Mouse (Mus musculus) MEL (cell line): Measurements from ENCODE around the gene Gpsm3.

Experiments
- CTCF ChIP-seq, 3 experiments: IDR thresholded peaks in 2 of 3; conservative IDR thresholded peaks in 1 of 3; 2 replicates each; pipeline ENCODE4 v1.5.1; 2011 to 2012; ENCODE audit warnings: low read length in 3 of 3, low read depth in 2 of 3, mild to moderate bottlenecking in 2 of 3, improper control_type of control experiment in 1 of 3, inconsistent platforms in 1 of 3, mixed read lengths in 1 of 3, moderate library complexity in 1 of 3; ENCODE audit not compliant: control insufficient read depth in 1 of 3, insufficient read depth in 1 of 3, poor library complexity in 1 of 3, severe bottlenecking in 1 of 3
- EP300 ChIP-seq, 2 experiments: IDR thresholded peaks; 2 replicates each; pipeline ENCODE4 v1.6.1; 2011; ENCODE audit warnings: improper control_type of control experiment in 2 of 2, low read length in 2 of 2, low read depth in 1 of 2, mild to moderate bottlenecking in 1 of 2
- GATA1 ChIP-seq: IDR thresholded peaks from 2 replicates; pipeline ENCODE4 v1.6.1; 2011; ENCODE audit warnings: low read depth, low read length, improper control_type of control experiment
- HCFC1 ChIP-seq: IDR thresholded peaks from 2 replicates; pipeline ENCODE4 v1.6.1; 2012; ENCODE audit warnings: low read depth, mild to moderate bottlenecking, inconsistent platforms, low read length, improper control_type of control experiment, moderate library complexity
- MAFK ChIP-seq: IDR thresholded peaks from 2 replicates; pipeline ENCODE4 v1.6.1; 2011; ENCODE audit warnings: low read depth, mild to moderate bottlenecking, low read length, improper control_type of control experiment, borderline replicate concordance
- POLR2AphosphoS2 ChIP-seq: IDR thresholded peaks from 2 replicates; pipeline ENCODE4 v1.6.1; 2011; ENCODE audit warnings: low read length, improper control_type of control experiment
- POLR2AphosphoS5 ChIP-seq: IDR thresholded peaks from 2 replicates; pipeline ENCODE4 v1.6.1; 2012; ENCODE audit warnings: low read depth, borderline replicate concordance, mild to moderate bottlenecking, inconsistent platforms, low read length, moderate library complexity, mixed read lengths
- RCOR1 ChIP-seq: IDR thresholded peaks from 2 replicates; pipeline ENCODE4 v1.6.1; 2012; ENCODE audit warnings: low read depth, mild to moderate bottlenecking, inconsistent platforms, low read length, improper control_type of control experiment
- SMC3 ChIP-seq: IDR thresholded peaks from 2 replicates; pipeline ENCODE4 v1.6.1; 2011; ENCODE audit warnings: low read depth, low read length, improper control_type of control experiment
- USF1 ChIP-seq: IDR thresholded peaks from 2 replicates; pipeline ENCODE4 v1.6.1; 2014; ENCODE audit warnings: low read depth, mild to moderate bottlenecking, inconsistent platforms, low read length, improper control_type of control experiment, moderate library complexity
- USF2 ChIP-seq, 2 experiments: IDR thresholded peaks; 2 replicates each; pipeline ENCODE4 v1.6.1; 2011 to 2012; ENCODE audit warnings: improper control_type of control experiment in 2 of 2, low read length in 2 of 2, borderline replicate concordance in 1 of 2, inconsistent platforms in 1 of 2, low read depth in 1 of 2, mild to moderate bottlenecking in 1 of 2; ENCODE audit not compliant: insufficient read depth in 1 of 2

DNA sequence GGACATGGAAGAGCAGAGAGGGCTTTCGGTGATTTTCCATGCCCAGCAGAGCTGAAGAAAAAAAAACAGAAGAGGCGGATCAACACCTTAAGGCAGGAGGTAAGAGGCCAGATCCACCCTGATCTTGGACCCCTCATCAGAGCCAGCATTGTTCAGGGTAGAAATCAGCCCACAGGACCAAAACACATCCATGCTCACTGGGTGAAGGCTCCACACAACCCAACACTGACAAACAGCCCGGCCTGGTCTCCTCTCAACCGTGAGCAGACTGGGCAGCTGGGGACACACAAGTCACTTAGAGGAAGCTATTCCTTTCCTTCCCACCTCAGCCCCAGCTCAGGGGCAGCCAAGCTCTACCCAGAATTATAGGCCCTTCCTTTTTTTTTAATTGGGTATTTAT lies 42.0 kb upstream of the Gpsm3 start:
- no peak for TF ChIP-seq USF1
- TF ChIP-seq EP300 (IDR thresholded peaks at IDR 0.05; ENCODE audit: low read depth in 1 of 2, low read length in 2 of 2) = no peak
- TF ChIP-seq SMC3 = no peak
- no peak for TF ChIP-seq POLR2AphosphoS2
- no peak for TF ChIP-seq CTCF (IDR thresholded peaks at IDR 0.05 in 2 of 3, conservative IDR thresholded peaks at IDR 0.05 in 1 of 3; ENCODE audit: control insufficient read depth in 1 of 3, insufficient read depth in 1 of 3, low read depth in 2 of 3, low read length in 3 of 3, poor library complexity in 1 of 3, severe bottlenecking in 1 of 3)
- no peak for TF ChIP-seq POLR2AphosphoS5
- no peak for TF ChIP-seq GATA1
- no peak for TF ChIP-seq RCOR1
- TF ChIP-seq USF2 (IDR thresholded peaks at IDR 0.05; ENCODE audit: borderline replicate concordance in 1 of 2, insufficient read depth in 1 of 2, low read depth in 1 of 2, low read length in 2 of 2) = no peak
- TF ChIP-seq HCFC1 = no peak
- no peak for TF ChIP-seq MAFK
